Mouse (Mus musculus): ENCODE data around the gene Ifnab. TPM values are rescaled to one million over a fixed set of nuclear protein-coding genes. Genes with fewer than 3 reads are reported as not detected.

The Ifnab gene
- polyA plus RNA-seq, 1 experiment from 2014 or later, result not detected

DNA sequence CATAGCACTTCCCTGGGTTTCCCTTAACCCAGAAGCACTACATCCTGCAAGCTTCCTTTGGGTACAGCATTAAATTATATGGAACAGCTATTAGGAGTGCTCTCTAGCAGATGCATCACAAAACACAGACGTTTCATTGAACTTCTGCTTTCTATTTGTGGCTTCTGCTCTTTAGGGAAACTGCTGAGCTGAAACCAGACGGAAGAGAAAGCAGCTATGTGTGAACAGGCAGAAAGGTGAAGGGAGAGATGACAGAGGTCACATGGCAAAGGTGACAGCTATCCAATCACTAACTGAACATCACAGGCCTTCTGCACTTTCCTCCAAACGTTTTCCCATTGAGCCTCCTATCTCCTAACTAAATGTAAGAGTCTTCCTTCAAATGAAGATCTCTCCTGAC lies 14.8 kb upstream of the Ifnab start:
- Histone ChIP-seq H3K9me3 (no peaks in the 10 kb centered on the region), H3K4me2 (replicated peaks) (no peak overlapping the region), H3K4me1 (no peaks in the 10 kb centered on the region), H3K36me3 (no peaks in the 10 kb centered on the region), H3K27ac (no peak overlapping the region), H3K4me3 (no peak overlapping the region), H3K9ac (no peak overlapping the region), H3K27me3 (no peaks in the 10 kb centered on the region)
- WGBS, result 38% methylated on average over 3 of the region's 3 CpGs
- no peak for ATAC-seq (ENCODE audit: insufficient number of reproducible peaks, insufficient read depth, low FRiP score, low TSS enrichment)

DNA sequence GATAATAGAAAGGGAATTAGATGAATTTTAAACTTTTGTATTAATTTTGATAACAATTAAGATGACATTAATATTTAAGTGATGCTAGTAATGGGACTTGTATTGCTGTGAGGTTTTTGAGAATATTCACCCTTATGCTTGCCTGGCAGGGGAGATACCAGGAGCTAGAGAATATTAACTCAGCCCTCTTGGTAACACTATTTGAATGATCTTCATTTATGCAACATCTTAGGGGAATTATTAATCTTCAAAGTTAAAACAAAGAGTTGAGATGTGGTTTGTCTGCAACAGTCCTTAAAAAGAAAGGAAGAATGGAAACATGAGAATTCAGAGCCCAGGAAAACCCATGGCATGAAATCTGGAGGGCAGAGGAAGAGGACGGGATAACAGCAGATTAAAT lies 8.1 kb upstream of the Ifnab start:
- Histone ChIP-seq H3K9me3 (no peaks in the 10 kb centered on the region), H3K9ac (no peak overlapping the region), H3K36me3 (no peaks in the 10 kb centered on the region), H3K4me1 (no peaks in the 10 kb centered on the region), H3K27ac (no peak overlapping the region), H3K4me2 (replicated peaks) (no peak overlapping the region), H3K27me3 (no peaks in the 10 kb centered on the region), H3K4me3 (no peak overlapping the region)
- 80% methylated on average over 1 of the region's 1 CpGs for WGBS
- ATAC-seq (ENCODE audit: insufficient number of reproducible peaks, insufficient read depth, low FRiP score, low TSS enrichment), result no peak

DNA sequence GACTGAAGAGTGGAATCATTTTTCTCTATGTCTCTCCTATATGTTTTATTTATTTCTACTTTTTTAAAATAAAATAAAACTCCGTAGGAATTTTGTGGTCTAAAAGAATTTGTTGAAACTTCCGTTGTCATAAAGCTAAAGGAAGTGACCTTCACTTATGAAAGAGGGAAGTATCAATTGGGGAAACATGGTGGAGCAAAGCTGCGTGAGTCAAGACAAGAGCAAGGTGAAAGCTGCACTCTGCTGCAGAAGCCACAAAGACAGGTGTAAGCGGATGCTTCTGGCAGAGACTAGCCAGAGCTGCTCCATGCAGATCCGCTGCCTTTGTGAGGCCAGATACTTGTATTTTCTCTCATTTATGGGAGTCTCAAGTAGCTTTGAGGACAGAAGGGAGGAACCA lies 7.6 kb upstream of the Ifnab start:
- Histone ChIP-seq H3K4me3 (no peak overlapping the region), H3K27ac (no peak overlapping the region), H3K27me3 (no peaks in the 10 kb centered on the region), H3K9ac (no peak overlapping the region), H3K4me1 (no peaks in the 10 kb centered on the region), H3K9me3 (no peaks in the 10 kb centered on the region), H3K4me2 (replicated peaks) (no peak overlapping the region), H3K36me3 (no peaks in the 10 kb centered on the region)
- WGBS, result 77% methylated on average over 5 of the region's 5 CpGs
- ATAC-seq (ENCODE audit: insufficient number of reproducible peaks, insufficient read depth, low FRiP score, low TSS enrichment), result no peak

DNA sequence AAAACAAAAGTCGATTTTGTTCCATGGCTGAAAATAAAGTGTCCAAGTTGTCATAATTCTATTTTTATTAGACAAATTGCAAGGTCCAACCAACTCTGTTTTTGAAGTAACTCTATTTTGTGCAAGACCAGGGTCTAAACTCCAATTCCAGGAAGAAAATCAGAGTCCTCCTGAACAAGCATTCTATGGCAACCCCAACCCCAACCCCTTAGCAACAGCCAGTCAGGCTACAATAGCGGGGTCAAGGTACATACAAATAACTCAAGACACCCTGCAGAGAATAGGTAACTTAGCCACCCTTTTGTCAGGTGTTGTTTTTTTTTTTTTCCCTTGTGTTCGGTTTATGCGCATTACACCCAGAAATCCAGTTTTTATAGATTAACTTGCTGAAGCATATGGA lies 6.6 kb upstream of the Ifnab start:
- 85% methylated on average over 4 of the region's 4 CpGs for WGBS
- ATAC-seq (ENCODE audit: insufficient number of reproducible peaks, insufficient read depth, low FRiP score, low TSS enrichment), result no peak
- no peak overlapping the region for H3K27ac ChIP-seq

GRCm38 (mm10) chr4:88697108-88697507 lies 5.9 kb upstream of the Ifnab start:
- H3K4me1 ChIP-seq, result no peaks in the 10 kb centered on the region
- H3K4me3 ChIP-seq, result no peak overlapping the region
- no peak for ATAC-seq (ENCODE audit: insufficient number of reproducible peaks, insufficient read depth, low FRiP score, low TSS enrichment)
- H3K27ac ChIP-seq, result no peak overlapping the region
- H3K9me3 ChIP-seq, result no peaks in the 10 kb centered on the region
- no peak overlapping the region for H3K9ac ChIP-seq
- H3K27me3 ChIP-seq, result no peaks in the 10 kb centered on the region
- 55% methylated on average over 6 of the region's 6 CpGs for WGBS
- no peak overlapping the region for H3K4me2 ChIP-seq (replicated peaks)
- H3K36me3 ChIP-seq, result no peaks in the 10 kb centered on the region

More for the DNA sequence above, 6.6 kb upstream of the Ifnab start:
- no peaks in the 10 kb centered on the region for H3K4me1 ChIP-seq
- no peaks in the 10 kb centered on the region for H3K36me3 ChIP-seq
- no peaks in the 10 kb centered on the region for H3K27me3 ChIP-seq
- H3K4me3 ChIP-seq, result no peak overlapping the region
- H3K9me3 ChIP-seq, result no peaks in the 10 kb centered on the region
- H3K9ac ChIP-seq, result no peak overlapping the region
- H3K4me2 ChIP-seq (replicated peaks), result no peak overlapping the region

DNA sequence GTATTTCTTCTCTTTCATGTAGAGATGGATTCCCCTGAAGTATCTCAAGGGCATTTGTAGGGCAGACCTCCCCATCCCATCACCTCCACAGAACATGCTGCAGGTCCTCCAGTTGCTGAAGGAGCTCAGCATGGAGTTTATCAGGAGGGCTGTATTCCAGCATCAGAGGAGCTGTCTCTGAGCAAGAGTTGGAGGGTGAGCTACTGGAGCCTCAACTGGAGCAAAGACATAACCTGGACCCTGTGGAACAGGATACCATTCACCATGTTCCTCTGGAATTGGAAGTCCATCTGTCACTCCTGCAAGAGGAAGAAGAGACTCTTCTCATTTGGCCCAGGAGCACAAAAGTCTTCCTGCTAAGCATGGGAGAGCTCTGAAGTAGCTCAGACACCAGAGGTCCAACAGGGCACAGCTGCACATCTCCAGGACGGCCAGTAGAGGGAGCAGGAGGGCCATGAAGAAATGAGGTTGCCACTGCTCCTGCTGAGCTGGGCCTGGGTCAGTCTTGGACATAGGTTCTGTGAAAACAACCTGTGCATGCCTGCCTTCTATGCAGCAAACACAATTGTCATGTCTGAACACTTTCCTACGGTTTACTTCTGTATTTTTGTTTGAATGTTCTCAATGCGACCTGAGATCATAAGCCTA lies 5.2 kb upstream of the Ifnab start:
- H3K9ac ChIP-seq, result no peak overlapping the region
- no peaks in the 10 kb centered on the region for H3K4me1 ChIP-seq
- no peaks in the 10 kb centered on the region for H3K27me3 ChIP-seq
- no peak overlapping the region for H3K27ac ChIP-seq
- H3K4me3 ChIP-seq, result no peak overlapping the region
- no peaks in the 10 kb centered on the region for H3K36me3 ChIP-seq
- H3K4me2 ChIP-seq (replicated peaks), result no peak overlapping the region
- WGBS, result 23% methylated on average over 3 of the region's 3 CpGs
- no peak for ATAC-seq (ENCODE audit: insufficient number of reproducible peaks, insufficient read depth, low FRiP score, low TSS enrichment)
- no peaks in the 10 kb centered on the region for H3K9me3 ChIP-seq

GRCm38 (mm10) chr4:88693392-88693791 lies 2.2 kb upstream of the Ifnab start:
- H3K9me3 ChIP-seq, result no peaks in the 10 kb centered on the region
- 82% methylated on average over 2 of the region's 2 CpGs for WGBS

GRCm38 (mm10) chr4:88692537-88692936 lies 1.4 kb upstream of the Ifnab start:
- WGBS, result 83% methylated on average over 1 of the region's 1 CpGs
- Histone ChIP-seq H3K27me3 (no peaks in the 10 kb centered on the region), H3K9me3 (no peaks in the 10 kb centered on the region), H3K9ac (no peak overlapping the region), H3K36me3 (no peaks in the 10 kb centered on the region), H3K4me2 (replicated peaks) (no peak overlapping the region), H3K4me1 (no peaks in the 10 kb centered on the region), H3K4me3 (no peak overlapping the region), H3K27ac (no peak overlapping the region)
- ATAC-seq (ENCODE audit: insufficient number of reproducible peaks, insufficient read depth, low FRiP score, low TSS enrichment), result no peak

More at GRCm38 (mm10) chr4:88693392-88693791, 2.2 kb upstream of the Ifnab start:
- H3K4me1 ChIP-seq, result no peaks in the 10 kb centered on the region
- no peaks in the 10 kb centered on the region for H3K36me3 ChIP-seq
- H3K9ac ChIP-seq, result no peak overlapping the region
- no peaks in the 10 kb centered on the region for H3K27me3 ChIP-seq
- no peak for ATAC-seq (ENCODE audit: insufficient number of reproducible peaks, insufficient read depth, low FRiP score, low TSS enrichment)
- no peak overlapping the region for H3K4me2 ChIP-seq (replicated peaks)
- no peak overlapping the region for H3K4me3 ChIP-seq
- H3K27ac ChIP-seq, result no peak overlapping the region

DNA sequence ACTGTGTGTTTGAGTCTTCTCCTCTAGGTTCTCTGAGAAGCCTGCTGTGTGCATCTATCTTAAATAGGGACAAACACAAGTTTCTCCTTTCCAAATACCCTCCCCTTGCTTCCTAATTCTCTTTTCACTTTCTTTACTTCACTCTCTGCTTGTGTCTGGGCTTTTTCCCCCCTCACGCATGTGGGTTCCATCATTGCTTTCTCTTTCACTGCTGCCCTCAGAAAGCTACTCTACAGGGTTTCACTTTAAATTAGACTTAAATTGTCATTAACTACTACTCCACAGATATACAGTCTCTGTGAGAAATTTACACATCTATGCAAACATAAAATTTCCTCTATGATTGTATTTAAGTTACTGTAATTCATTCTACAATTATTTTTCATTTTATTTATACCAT lies 7.3 kb downstream of the Ifnab start, which contains the start of gene Ifna2:
TSS of gene Ifna2 (minus strand) at position 101 of the 400 bp plus-strand sequence.
- no peaks in the 10 kb centered on the region for H3K36me3 ChIP-seq
- WGBS, result 90% methylated on average over 1 of the region's 1 CpGs
- ATAC-seq (ENCODE audit: insufficient number of reproducible peaks, insufficient read depth, low FRiP score, low TSS enrichment), result no peak

GRCm38 (mm10) chr4:88681353-88681752 lies 9.8 kb downstream of the Ifnab start:
- no peak for ATAC-seq (ENCODE audit: insufficient number of reproducible peaks, insufficient read depth, low FRiP score, low TSS enrichment)
- Histone ChIP-seq H3K9me3 (no peaks in the 10 kb centered on the region), H3K9ac (no peak overlapping the region), H3K4me1 (no peaks in the 10 kb centered on the region), H3K27ac (no peak overlapping the region), H3K4me3 (no peak overlapping the region), H3K36me3 (no peaks in the 10 kb centered on the region), H3K4me2 (replicated peaks) (no peak overlapping the region), H3K27me3 (no peaks in the 10 kb centered on the region)
- 74% methylated on average over 3 of the region's 3 CpGs for WGBS

More for the DNA sequence above, 7.3 kb downstream of the Ifnab start, which contains the start of gene Ifna2:
- Histone ChIP-seq H3K4me2 (replicated peaks) (no peak within 1 kb of the TSS), H3K27ac (no peak within 1 kb of the TSS), H3K9me3 (no peaks in the 10 kb centered on the region), H3K4me3 (no peak within 1 kb of the TSS), H3K4me1 (no peaks in the 10 kb centered on the region), H3K9ac (no peak within 1 kb of the TSS), H3K27me3 (no peaks in the 10 kb centered on the region)

DNA sequence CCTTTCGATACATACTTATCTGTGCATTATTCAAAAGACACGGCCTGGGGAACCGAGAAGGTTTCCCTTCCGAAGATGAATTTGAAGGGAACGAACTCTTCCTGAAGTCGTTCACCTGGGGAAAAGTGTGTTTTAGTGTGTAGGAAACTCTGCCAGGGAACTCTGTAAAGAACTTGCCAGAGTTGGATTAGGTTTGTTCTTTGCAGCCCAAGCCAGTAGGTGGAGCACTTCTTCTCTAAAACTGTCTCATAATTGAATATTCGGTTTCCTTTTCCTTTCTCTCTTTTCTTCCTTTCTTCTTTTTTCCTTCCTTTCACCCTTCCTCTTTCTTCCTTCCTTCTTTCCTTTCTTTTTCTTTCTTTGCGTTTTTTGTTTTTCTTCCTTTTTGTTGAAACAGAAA lies 10.8 kb downstream of the Ifnab start:
- Histone ChIP-seq H3K36me3 (no peaks in the 10 kb centered on the region), H3K27ac (no peak overlapping the region), H3K4me1 (no peaks in the 10 kb centered on the region), H3K9me3 (no peaks in the 10 kb centered on the region), H3K4me3 (no peak overlapping the region), H3K4me2 (replicated peaks) (no peak overlapping the region), H3K27me3 (no peaks in the 10 kb centered on the region), H3K9ac (no peak overlapping the region)
- no peak for ATAC-seq (ENCODE audit: insufficient number of reproducible peaks, insufficient read depth, low FRiP score, low TSS enrichment)
- 56% methylated on average over 8 of the region's 8 CpGs for WGBS

DNA sequence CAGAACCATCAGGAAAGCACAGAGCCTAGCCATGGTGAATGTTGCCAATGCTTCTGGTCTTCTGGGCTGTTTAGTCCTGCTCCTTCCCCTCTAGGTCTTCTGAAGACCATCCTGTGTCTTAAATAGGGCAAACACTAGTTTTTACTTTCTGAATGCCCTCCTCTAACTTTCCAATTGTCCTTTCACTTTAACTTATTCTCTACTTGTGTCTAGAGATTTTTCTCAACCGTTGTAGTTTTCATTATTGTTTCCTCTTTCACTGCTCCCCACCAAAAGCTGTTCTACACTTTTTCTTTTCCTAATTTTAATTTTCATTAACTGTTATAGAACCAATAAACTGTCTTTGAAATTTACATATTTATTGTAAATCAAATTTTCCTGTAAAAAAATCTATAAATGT lies 14.3 kb downstream of the Ifnab start, which contains the start of gene Ifna16:
TSS of gene Ifna16 (minus strand) at position 101 of the 400 bp plus-strand sequence.
- WGBS, result 87% methylated on average over 1 of the region's 1 CpGs
- H3K36me3 ChIP-seq, result no peaks in the 10 kb centered on the region
- H3K4me1 ChIP-seq, result no peaks in the 10 kb centered on the region
- no peaks in the 10 kb centered on the region for H3K9me3 ChIP-seq
- H3K4me3 ChIP-seq, result no peak within 1 kb of the TSS
- ATAC-seq (ENCODE audit: insufficient number of reproducible peaks, insufficient read depth, low FRiP score, low TSS enrichment), result no peak
- H3K27ac ChIP-seq, result no peak within 1 kb of the TSS
- no peak within 1 kb of the TSS for H3K9ac ChIP-seq
- no peak within 1 kb of the TSS for H3K4me2 ChIP-seq (replicated peaks)
- no peaks in the 10 kb centered on the region for H3K27me3 ChIP-seq
